Mouse (Mus musculus) liver, postnatal 0 days (tissue): ENCODE results near the gene Olfr213. TPM values are rescaled to one million over a fixed set of nuclear protein-coding genes. Genes with fewer than 3 reads are reported as not detected.

ENCODE experiments used
- ATAC-seq: fragments of 200-750 bp; cut with Nextera tagmentation; 2 replicates; pipeline ENCODE4 v1.8.0; 2017; ENCODE audit warnings: mild to moderate bottlenecking, moderate library complexity
- DNase-seq: peaks from one replicate; pipeline ENCODE4 v3.0.0-alpha.2; 2016
- H3K27ac ChIP-seq: fragments of 300-500 bp; sonication (generic); 2 replicates; pipeline ENCODE4 v1.5.1; 2014; ENCODE audit warnings: antibody characterized with exemption, moderate library complexity, mild to moderate bottlenecking, low read depth
- H3K27me3 ChIP-seq: fragments of 300-500 bp; sonication (generic); 2 replicates; pipeline ENCODE4 v1.6.1; 2014; ENCODE audit warnings: low read length, control low read depth, mixed read lengths; ENCODE audit not compliant: insufficient read depth
- H3K36me3 ChIP-seq: fragments of 300-500 bp; sonication (generic); replicated peaks from 2 replicates; pipeline ENCODE4 v1.6.1; 2014; ENCODE audit warnings: mild to moderate bottlenecking, control low read depth, low read length, moderate library complexity, mixed read lengths; ENCODE audit not compliant: insufficient read depth
- H3K4me1 ChIP-seq: fragments of 300-500 bp; sonication (generic); 2 replicates; pipeline ENCODE4 v1.6.1; 2014; ENCODE audit warnings: antibody characterized with exemption, mild to moderate bottlenecking, control low read depth; ENCODE audit not compliant: insufficient read depth
- H3K4me2 ChIP-seq: fragments of 300-500 bp; sonication (generic); 2 replicates; pipeline ENCODE4 v1.6.1; 2014; ENCODE audit warnings: low read depth, mild to moderate bottlenecking, low read length, moderate library complexity, mixed read lengths
- H3K4me3 ChIP-seq: fragments of 300-500 bp; sonication (generic); 2 replicates; pipeline ENCODE4 v1.5.1; 2014; ENCODE audit warnings: low read depth, low read length
- H3K9ac ChIP-seq: fragments of 300-500 bp; sonication (generic); replicated peaks from 2 replicates; pipeline ENCODE4 v1.6.1; 2014; ENCODE audit warnings: mild to moderate bottlenecking, moderate library complexity
- H3K9me3 ChIP-seq: fragments of 300-500 bp; sonication (generic); 2 replicates; pipeline ENCODE4 v1.6.1; 2016; ENCODE audit warnings: mild to moderate bottlenecking, control low read depth, low read length, mixed read lengths
- CTCF ChIP-seq: sonication (generic); IDR thresholded peaks from 2 replicates; pipeline ENCODE4 v1.5.1; 2016; ENCODE audit warnings: antibody characterized with exemption, low read depth
- EP300 ChIP-seq: IDR thresholded peaks from 2 replicates; pipeline ENCODE4 v1.6.1; 2016; ENCODE audit warnings: antibody characterized with exemption, low read depth, mild to moderate bottlenecking
- WGBS: fragments of 180-500 bp; shearing (Covaris S2); extraction: QIAGEN DNeasy Blood & Tissue Kit; methylation state at CpG from one replicate; pipeline ENCODE4 v1.1.7; 2014; ENCODE audit not compliant: insufficient replicate concordance; 5-methylcytosine and 5-hydroxymethylcytosine counted together
- polyA plus RNA-seq: library from polyadenylated mRNA; unstranded; fragments of >200 nt; fragmentation: Nextera tagmentation; extraction: Ambion mirVana; gene quantifications from 2 replicates; pipeline ENCODE4 v1.2.1, GENCODE M21; 2015

The Olfr213 gene
- polyA plus RNA-seq, 1 experiment from 2014 or later = not detected

DNA sequence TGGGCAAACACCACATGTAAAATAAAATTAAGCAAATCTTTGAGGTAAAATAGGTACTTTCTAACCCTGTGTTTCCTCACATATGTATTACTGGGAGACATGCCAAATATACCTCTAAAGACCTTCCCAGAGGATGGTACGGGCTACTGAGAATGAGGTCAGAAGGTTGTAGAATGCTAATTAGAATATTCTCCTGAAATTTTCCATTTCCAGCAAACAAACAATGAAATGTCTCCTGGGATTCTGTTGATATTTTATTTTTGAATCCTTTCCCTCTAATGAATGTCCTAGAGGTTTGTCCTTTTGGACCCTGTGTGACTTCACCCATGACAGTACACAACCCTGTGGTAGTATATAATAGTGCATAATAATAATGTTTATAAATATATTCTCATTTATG is 15.7 kb downstream of the Olfr213 start, which contains the start of gene Olfr214:
Olfr214 (plus strand) TSS at position 301 of the 400 bp plus-strand sequence.
- H3K27ac ChIP-seq = no peak within 1 kb of the TSS
- H3K36me3 ChIP-seq = no peaks in the 10 kb centered on the region
- no peak for ATAC-seq
- H3K9ac ChIP-seq = no peak within 1 kb of the TSS
- no peaks in the 10 kb centered on the region for H3K4me1 ChIP-seq
- TF ChIP-seq CTCF = no peak
- H3K9me3 ChIP-seq = no peaks in the 10 kb centered on the region
- no peak within 1 kb of the TSS for H3K4me3 ChIP-seq
- H3K4me2 ChIP-seq = no peak within 1 kb of the TSS
- 73% methylated on average over 1 of the region's 1 CpGs for WGBS
- no peaks in the 10 kb centered on the region for H3K27me3 ChIP-seq
- DNase-seq = no peak

DNA sequence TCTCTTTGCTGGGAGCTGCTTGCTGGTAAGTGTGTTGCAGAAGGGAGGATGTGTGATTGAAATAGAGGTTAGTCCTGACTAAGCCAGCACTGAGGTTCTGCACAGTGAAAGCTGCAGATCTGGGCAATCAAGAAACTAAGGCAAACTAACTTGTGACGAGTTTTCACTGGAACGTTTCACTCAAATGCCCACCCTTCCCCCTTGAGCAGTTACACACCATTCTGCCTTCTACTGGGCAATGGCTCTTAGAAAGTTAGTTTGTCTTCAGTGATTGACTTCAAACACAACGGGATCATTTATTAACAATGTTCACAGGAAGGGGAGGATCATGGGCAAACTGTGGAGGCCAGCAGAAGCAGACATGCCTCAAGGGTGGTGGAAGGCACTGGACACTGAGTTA is 16.7 kb downstream of the Olfr213 start:
- Histone ChIP-seq H3K9ac (no peak overlapping the region), H3K9me3 (no peaks in the 10 kb centered on the region), H3K4me3 (no peak overlapping the region), H3K27ac (no peak overlapping the region), H3K4me2 (no peak overlapping the region), H3K4me1 (no peaks in the 10 kb centered on the region), H3K27me3 (no peaks in the 10 kb centered on the region), H3K36me3 (no peaks in the 10 kb centered on the region)
- DNase-seq = no peak
- 70% methylated on average over 3 of the region's 3 CpGs for WGBS
- no peak for ATAC-seq
- TF ChIP-seq EP300 = no peak
- TF ChIP-seq CTCF = no peak

GRCm38 (mm10) chr6:116569834-116570233 is 31.6 kb downstream of the Olfr213 start:
- Histone ChIP-seq H3K9ac (no peak overlapping the region), H3K27ac (no peak overlapping the region), H3K36me3 (no peaks in the 10 kb centered on the region), H3K4me1 (no peaks in the 10 kb centered on the region), H3K27me3 (0 out of 2 replicates have a peak, but pooled peaks cover 2% of the 10 kb centered on the region), H3K4me2 (no peak overlapping the region), H3K9me3 (no peaks in the 10 kb centered on the region), H3K4me3 (no peak overlapping the region)
- 27% methylated on average over 3 of the region's 3 CpGs for WGBS
- TF ChIP-seq CTCF (peak; percentile 78), EP300 (no peak)
- ATAC-seq (no peak), DNase-seq (peak; percentile 25)

GRCm38 (mm10) chr6:116584095-116584494 is 45.8 kb downstream of the Olfr213 start, which contains the start of gene Olfr215:
TSS of gene Olfr215 (minus strand) at chr6:116584195.
- Histone ChIP-seq H3K4me3 (no peak within 1 kb of the TSS), H3K9me3 (no peaks in the 10 kb centered on the region), H3K4me1 (no peaks in the 10 kb centered on the region), H3K9ac (no peak within 1 kb of the TSS), H3K27ac (no peak within 1 kb of the TSS), H3K4me2 (no peak within 1 kb of the TSS), H3K36me3 (no peaks in the 10 kb centered on the region), H3K27me3 (no peaks in the 10 kb centered on the region)
- DNase-seq (no peak), ATAC-seq (no peak)
- WGBS = 71% methylated on average over 4 of the region's 4 CpGs
- no peak for TF ChIP-seq EP300

Other genes starting within 250 kb of the Olfr213 start
- gene March8, start 200.4 kb upstream of the Olfr213 start, polyA plus RNA-seq = 36.4 and 40.5 TPM in 2 replicates
- 5.0 and 6.6 TPM in 2 replicates for gene Alox5, start 77.3 kb upstream of the Olfr213 start, polyA plus RNA-seq
- not detected in 2 replicates for gene Olfr211, start 49.4 kb upstream of the Olfr213 start, polyA plus RNA-seq
- gene Olfr212, start 31.9 kb upstream of the Olfr213 start, polyA plus RNA-seq = not detected in 2 replicates
- 0.14 and 0.19 TPM in 2 replicates for gene Gm5580, start 12.7 kb downstream of the Olfr213 start, polyA plus RNA-seq
- not detected in 2 replicates for gene Olfr214, start 15.8 kb downstream of the Olfr213 start, polyA plus RNA-seq
- not detected in 2 replicates for gene Olfr215, start 45.7 kb downstream of the Olfr213 start, polyA plus RNA-seq
- gene Zfp422, start 90.5 kb downstream of the Olfr213 start, polyA plus RNA-seq = 26.2 and 26.7 TPM in 2 replicates
- gene Depp1, start 112.2 kb downstream of the Olfr213 start, polyA plus RNA-seq = 103 and 122 TPM in 2 replicates
- gene Rassf4, start 135.5 kb downstream of the Olfr213 start, polyA plus RNA-seq = 7.2 and 9.6 TPM in 2 replicates
- not detected in 2 replicates for gene Tmem72, start 178.5 kb downstream of the Olfr213 start, polyA plus RNA-seq